Mouse (Mus musculus): ENCODE measurements around the gene H2al1c.
"Not testable (repeated sequence)": the region's sequence is repeated elsewhere in the genome, so short reads cannot be mapped to it uniquely, and the experiment has no call there.

GRCm38 (mm10) chrX:11324359-11324758 lies 18.9 kb downstream of the H2al1c start, which contains the start of gene H2al1i:
- not testable (repeated sequence) for TF ChIP-seq EP300, CTCF (IDR thresholded peaks at IDR 0.05; ENCODE audit: low read depth)

Data from heart, postnatal 0 days (tissue).